In the genomic region with DNA sequence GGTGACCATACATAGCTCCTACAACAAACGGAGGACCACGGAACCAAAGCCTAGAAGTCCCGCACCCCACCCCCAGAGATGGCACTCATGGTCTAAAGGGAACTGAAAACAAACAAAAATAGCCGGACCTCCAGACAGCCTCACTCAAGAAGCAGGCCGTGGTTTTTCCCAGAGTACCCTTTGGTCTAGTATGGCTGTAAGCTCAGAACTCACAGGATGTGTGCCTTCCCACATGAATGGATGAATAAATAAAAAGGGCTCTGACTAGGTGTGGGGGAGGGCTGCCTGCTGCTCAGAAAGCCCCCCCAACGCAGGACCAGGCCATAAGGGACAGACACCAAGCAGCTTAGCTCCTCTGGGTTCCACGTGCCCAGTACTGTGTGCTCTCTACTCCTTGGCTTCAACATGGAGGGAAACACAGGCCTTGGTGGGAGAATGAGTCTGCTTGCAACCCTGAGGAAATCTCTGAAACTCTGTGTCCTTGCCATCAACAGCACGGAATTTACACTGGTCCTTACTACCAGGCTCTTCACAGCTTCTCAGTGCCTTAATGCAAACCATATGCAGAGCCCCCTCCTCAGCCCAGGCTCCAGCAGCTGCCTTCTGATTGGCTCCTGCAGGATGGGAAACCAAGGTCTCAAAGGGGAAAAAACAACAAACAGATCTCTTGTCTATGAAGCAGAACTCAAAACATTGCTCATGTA, we compare ENCODE assay signal across 15 mouse cellular contexts. TPM values are rescaled to one million over a fixed set of nuclear protein-coding genes. Genes with fewer than 3 reads are reported as not detected.
DNase-seq lines count a peak whose midpoint lies in the region; ATAC-seq lines count a peak whose summit lies in the region.
"Had no signal": no experiment of that assay in that cellular context is flagged by ENCODE, and none has a peak within 500 bp of the region (broad histone marks: within the 10 kb centered on the region; RNA-seq: fewer than 3 reads in every experiment).

No protein-coding gene starts in this region.

- no peaks in the 10 kb centered on the region for H3K27me3 ChIP-seq in midbrain, embryonic 13.5 days
- H3K27me3 ChIP-seq in midbrain, embryonic 15.5 days (replicated peaks) = no peaks in the 10 kb centered on the region
- H3K27me3 ChIP-seq in embryonic facial prominence, embryonic 11.5 days (ENCODE audit: control insufficient read depth, insufficient read depth, low read length) = no peaks in the 10 kb centered on the region
- no peaks in the 10 kb centered on the region for H3K27me3 ChIP-seq in neural tube, embryonic 14.5 days (ENCODE audit: control insufficient read depth, insufficient read depth, low read length)

- intact Hi-C loops in gastrocnemius, postnatal 36 days (cut with DNase I) = no loop called here

- H3K9ac ChIP-seq in midbrain, embryonic 13.5 days (replicated peaks) = no peak overlapping the region
- no peak overlapping the region for H3K9ac ChIP-seq in midbrain, embryonic 15.5 days
- no peak overlapping the region for H3K9ac ChIP-seq in embryonic facial prominence, embryonic 11.5 days (replicated peaks; ENCODE audit: low read length)
- H3K9ac ChIP-seq in neural tube, embryonic 14.5 days (replicated peaks; ENCODE audit: low read depth, low read length) = no peak overlapping the region
- H3K9ac ChIP-seq: heart, embryonic 15.5 days; intestine, embryonic 15.5 days had no signal

- 72% methylated on average over 8 of the region's 8 CpGs for WGBS in midbrain, embryonic 13.5 days
- 72% methylated on average over 8 of the region's 8 CpGs for WGBS in midbrain, embryonic 15.5 days
- 33% methylated on average over 8 of the region's 8 CpGs for WGBS in embryonic facial prominence, embryonic 11.5 days
- 70% methylated on average over 8 of the region's 8 CpGs for WGBS in neural tube, embryonic 14.5 days

- no peak; the same call in 1 of the 2 replicates for ATAC-seq in midbrain, embryonic 13.5 days
- no peak for ATAC-seq in midbrain, embryonic 15.5 days (replicated peaks)
- ATAC-seq in embryonic facial prominence, embryonic 11.5 days (replicated peaks; ENCODE audit: insufficient number of reproducible peaks, low FRiP score, low TSS enrichment, low read depth) = peak; percentile 68; the same call in 1 of the 2 replicates
- ATAC-seq in neural tube, embryonic 14.5 days (ENCODE audit: low read depth) = no peak
- ATAC-seq: intestine, embryonic 15.5 days had no signal

- peak; percentile 91 for DNase-seq in embryonic facial prominence, embryonic 11.5 days (ENCODE audit: low spot score)
- DNase-seq in hindlimb bud, embryonic 11.5 days (ENCODE audit: extremely low spot score, low read depth, low spot score) = peak; percentile 67
- DNase-seq in gastrocnemius, postnatal 36 days = no peak
- DNase-seq in gastrocnemius, adult 8-10 months (ENCODE audit: low spot score in 2 of 2) = no peak
- no peak for DNase-seq in cerebellum, postnatal 14 days
- DNase-seq: adrenal gland, adult 2 months; cerebellum, postnatal 25 days; gastrocnemius, postnatal 25 days; lung, adult 2 months; right cerebral cortex, adult 18-20 months had no signal

- H3K27ac ChIP-seq in midbrain, embryonic 13.5 days = peak overlapping the region; percentile 35; the same call in 1 of the 2 replicates
- H3K27ac ChIP-seq in midbrain, embryonic 15.5 days = no peak overlapping the region
- H3K27ac ChIP-seq in embryonic facial prominence, embryonic 11.5 days (replicated peaks; ENCODE audit: low read depth, low read length) = peak overlapping the region; percentile 72
- peak overlapping the region; percentile 60 for H3K27ac ChIP-seq in neural tube, embryonic 14.5 days (ENCODE audit: low read depth, low read length)
- H3K27ac ChIP-seq: heart, embryonic 15.5 days; intestine, embryonic 15.5 days had no signal

- no peaks in the 10 kb centered on the region for H3K9me3 ChIP-seq in midbrain, embryonic 13.5 days
- H3K9me3 ChIP-seq in midbrain, embryonic 15.5 days = no peaks in the 10 kb centered on the region
- no peaks in the 10 kb centered on the region for H3K9me3 ChIP-seq in embryonic facial prominence, embryonic 11.5 days (replicated peaks; ENCODE audit: control insufficient read depth, low read length)
- H3K9me3 ChIP-seq in neural tube, embryonic 14.5 days (ENCODE audit: control insufficient read depth, low read length) = no peaks in the 10 kb centered on the region
- H3K9me3 ChIP-seq: heart, embryonic 15.5 days; intestine, embryonic 15.5 days had no signal

- peaks cover 94% of the 10 kb centered on the region for H3K4me1 ChIP-seq in midbrain, embryonic 13.5 days (replicated peaks)
- peaks cover 83% of the 10 kb centered on the region for H3K4me1 ChIP-seq in midbrain, embryonic 15.5 days
- H3K4me1 ChIP-seq in embryonic facial prominence, embryonic 11.5 days (ENCODE audit: control insufficient read depth, insufficient read depth, low read length) = peaks cover 25% of the 10 kb centered on the region
- peaks cover 62% of the 10 kb centered on the region for H3K4me1 ChIP-seq in neural tube, embryonic 14.5 days (ENCODE audit: control insufficient read depth, insufficient read depth, low read length)
- H3K4me1 ChIP-seq: intestine, embryonic 15.5 days had no signal

- no peak overlapping the region for H3K4me3 ChIP-seq in midbrain, embryonic 13.5 days (replicated peaks)
- H3K4me3 ChIP-seq in midbrain, embryonic 15.5 days = no peak overlapping the region
- H3K4me3 ChIP-seq in embryonic facial prominence, embryonic 11.5 days (ENCODE audit: low read depth, low read length) = no peak overlapping the region
- no peak overlapping the region for H3K4me3 ChIP-seq in neural tube, embryonic 14.5 days (ENCODE audit: low read depth, low read length)
- H3K4me3 ChIP-seq: heart, embryonic 15.5 days; intestine, embryonic 15.5 days had no signal

- H3K4me2 ChIP-seq in midbrain, embryonic 13.5 days (replicated peaks) = no peak overlapping the region
- H3K4me2 ChIP-seq in midbrain, embryonic 15.5 days = no peak overlapping the region
- H3K4me2 ChIP-seq in embryonic facial prominence, embryonic 11.5 days (ENCODE audit: low read depth, low read length) = no peak overlapping the region
- H3K4me2 ChIP-seq in neural tube, embryonic 14.5 days (ENCODE audit: low read depth, low read length) = no peak overlapping the region; the same call in 1 of the 2 replicates
- H3K4me2 ChIP-seq: heart, embryonic 15.5 days; intestine, embryonic 15.5 days had no signal

- H3K36me3 ChIP-seq in midbrain, embryonic 13.5 days = no peaks in the 10 kb centered on the region
- H3K36me3 ChIP-seq in midbrain, embryonic 15.5 days (replicated peaks) = no peaks in the 10 kb centered on the region
- no peaks in the 10 kb centered on the region for H3K36me3 ChIP-seq in embryonic facial prominence, embryonic 11.5 days (replicated peaks; ENCODE audit: control insufficient read depth, insufficient read depth, low read depth, low read length)
- 0 out of 2 replicates have a peak, but pooled peaks cover 2% of the 10 kb centered on the region for H3K36me3 ChIP-seq in neural tube, embryonic 14.5 days (ENCODE audit: control insufficient read depth, insufficient read depth, low read length)
- H3K36me3 ChIP-seq: heart, embryonic 15.5 days; intestine, embryonic 15.5 days had no signal

RNA-seq across cellular contexts. Expression of gene Ebf3, which starts 45.6 kb away (rescaled TPM):
- 18.1 and 18.2 TPM in 2 replicates for polyA plus RNA-seq in midbrain, embryonic 13.5 days (2015; fragmentation: Nextera tagmentation; extraction: Ambion mirVana)
- polyA plus RNA-seq in midbrain, embryonic 15.5 days (2015; fragmentation: Nextera tagmentation; extraction: Ambion mirVana) = 14.6 and 14.9 TPM in 2 replicates
- polyA plus RNA-seq in embryonic facial prominence, embryonic 11.5 days (2014; fragmentation: Nextera tagmentation; extraction: Ambion mirVana) = 7.2 and 7.9 TPM in 2 replicates
- polyA plus RNA-seq in neural tube, embryonic 14.5 days (2014; fragmentation: Nextera tagmentation; extraction: Ambion mirVana) = 46.9 and 53.5 TPM in 2 replicates
- 1 to 10 TPM; 7.1 to 7.6 TPM for total RNA-seq in gastrocnemius, postnatal 36 days (2021)
- 1 to 10 TPM; 5.8 to 8.5 (median 7.1) TPM for total RNA-seq in gastrocnemius, adult 8-10 months (2022)

Comparison
In these comparisons a context has a peak if more than half of its experiments do, and no peak if none do; other contexts are left out.
1. DNase-seq: peak in embryonic facial prominence, embryonic 11.5 days (single experiment) and hindlimb bud, embryonic 11.5 days (single experiment); none in gastrocnemius, postnatal 36 days (0 of 2), gastrocnemius, adult 8-10 months (0 of 2) and cerebellum, postnatal 14 days (0 of 2).